Mouse (Mus musculus) granulocyte monocyte progenitor cell, adult 5-6 weeks (primary cell): Measurements from ENCODE around the gene Msh3. TPM values are rescaled to one million over a fixed set of nuclear protein-coding genes. Genes with fewer than 3 reads are reported as not detected.

ENCODE experiments used
- total RNA-seq, 2 experiments: library from RNA; stranded (forward) in 1 of 2; stranded (reverse) in 1 of 2; fragments of 200-712, 200-1000 nt in 1 of 2; fragments of >200 nt in 1 of 2; fragmentation: Nextera tagmentation in 1 of 2; gene quantifications; 2 replicates each; pipeline ENCODE4 v1.2.3; 2014 to 2017

Msh3 gene
- total RNA-seq, 2 experiments from 2014 or later: 48.1 to 53.1 TPM

Other genes with a start within 250 kb of the Msh3 start
- gene Rasgrf2, start 223.3 kb downstream of the Msh3 start, total RNA-seq (2014; fragmentation: Nextera tagmentation): 1.1 and 1.7 TPM in 2 replicates
- 0.26 and 0.73 TPM in 2 replicates for gene Rasgrf2, start 223.3 kb downstream of the Msh3 start, total RNA-seq (2017)
- not detected in 2 replicates for gene Gm20379, start 49.0 kb downstream of the Msh3 start, total RNA-seq (2014; fragmentation: Nextera tagmentation)
- not detected in 2 replicates for gene Gm20379, start 49.0 kb downstream of the Msh3 start, total RNA-seq (2017)
- gene Dhfr, start 277 bp downstream of the Msh3 start, total RNA-seq (2014; fragmentation: Nextera tagmentation): 20.6 and 25.4 TPM in 2 replicates
- gene Dhfr, start 277 bp downstream of the Msh3 start, total RNA-seq (2017): 26.5 and 26.9 TPM in 2 replicates
- gene Ankrd34b, start 70.9 kb upstream of the Msh3 start, total RNA-seq (2014; fragmentation: Nextera tagmentation): not detected in 2 replicates
- not detected in 2 replicates for gene Ankrd34b, start 70.9 kb upstream of the Msh3 start, total RNA-seq (2017)
- 4.8 and 5.5 TPM in 2 replicates for gene Fam151b, start 129.0 kb upstream of the Msh3 start, total RNA-seq (2014; fragmentation: Nextera tagmentation)
- gene Fam151b, start 129.0 kb upstream of the Msh3 start, total RNA-seq (2017): 6.0 and 8.2 TPM in 2 replicates
- 2.7 and 7.9 TPM in 2 replicates for gene Zfyve16, start 175.9 kb upstream of the Msh3 start, total RNA-seq (2014; fragmentation: Nextera tagmentation)
- gene Zfyve16, start 175.9 kb upstream of the Msh3 start, total RNA-seq (2017): 4.2 and 5.8 TPM in 2 replicates
- not detected in 2 replicates for gene Spz1, start 221.2 kb upstream of the Msh3 start, total RNA-seq (2014; fragmentation: Nextera tagmentation)
- gene Spz1, start 221.2 kb upstream of the Msh3 start, total RNA-seq (2017): not detected in 2 replicates